Mouse (Mus musculus) erythroid progenitor cell, adult 5-6 weeks (primary cell): ENCODE data around the gene Gc. TPM values are rescaled to one million over a fixed set of nuclear protein-coding genes. Genes with fewer than 3 reads are reported as not detected.

Experiments
- ATAC-seq: replicated peaks from 2 replicates; pipeline ENCODE4 v1.8.0; 2016; ENCODE audit warnings: moderate number of reproducible peaks, mild to moderate bottlenecking, moderate TSS enrichment, inconsistent platforms; ENCODE audit not compliant: poor library complexity, low FRiP score, severe bottlenecking
- total RNA-seq, 2 experiments: library from RNA; stranded (forward) in 1 of 2; stranded (reverse) in 1 of 2; fragments of 150-400 nt in 1 of 2; fragments of 186-747, 209-891 nt in 1 of 2; gene quantifications; 2 replicates each; pipeline versions ENCODE4 v1.2.3 to v1.2.4; 2015 to 2017; ENCODE audit warnings: low replicate concordance in 2 of 2

Gc gene
- total RNA-seq, 2 experiments from 2014 or later, result not detected

GRCm38 (mm10) chr5:89368045-89368743, 89.5 kb downstream of the Gc start:
- no peak for ATAC-seq

Other genes with a start within 250 kb of the Gc start
- not detected in 2 replicates for gene Npffr2, start 69.5 kb upstream of the Gc start, total RNA-seq (2015; ENCODE audit: low replicate concordance)
- gene Npffr2, start 69.5 kb upstream of the Gc start, total RNA-seq (2017; ENCODE audit: low replicate concordance), result not detected in 2 replicates